Mouse (Mus musculus): Measurements from ENCODE around the gene Cux1.
A peak's percentile ranks its signal among the peaks of the same experiment; 100 is the strongest.

Gene Cux1

GRCm38 (mm10) chr5:136201832-136202231 lies 365.5 kb downstream of the Cux1 start:
- DNase-seq (ENCODE audit: low spot score in 2 of 2) = peak; percentile 67 to 80

GRCm38 (mm10) chr5:136199526-136199925 lies 367.8 kb downstream of the Cux1 start:
- no peak for DNase-seq (ENCODE audit: low spot score in 2 of 2)

GRCm38 (mm10) chr5:136198474-136199391 lies 368.6 kb downstream of the Cux1 start, which contains the start of gene Prkrip1:
Gene Prkrip1 (minus strand): TSS chr5:136198963.
- peak; percentile 93 to 96 for DNase-seq (ENCODE audit: low spot score in 2 of 2)
